Mouse (Mus musculus): ENCODE results near the gene Hes2. TPM values are rescaled to one million over a fixed set of nuclear protein-coding genes. Genes with fewer than 3 reads are reported as not detected.

Hes2 gene
- total RNA-seq (2014; fragmentation: Nextera tagmentation) (not detected in 2 replicates), total RNA-seq (2017) (not detected in 2 replicates)

- ATAC-seq (replicated peaks; ENCODE audit: poor library complexity, severe bottlenecking): peak; percentile 26
Measured at GRCm38 (mm10) chr4:152158585-152159284, at the start of gene Hes2. Gene Hes2 (plus strand): TSS chr4:152158867.

- no peak for ATAC-seq (replicated peaks; ENCODE audit: poor library complexity, severe bottlenecking)
Measured at GRCm38 (mm10) chr4:152109509-152109908, 49.2 kb upstream of the Hes2 start.

GRCm38 (mm10) chr4:152110689-152111088 is 48.0 kb upstream of the Hes2 start:
- no peak for ATAC-seq (replicated peaks; ENCODE audit: poor library complexity, severe bottlenecking)

GRCm38 (mm10) chr4:152112329-152112728 is 46.3 kb upstream of the Hes2 start:
- ATAC-seq (replicated peaks; ENCODE audit: poor library complexity, severe bottlenecking): no peak

- no peak for ATAC-seq (replicated peaks; ENCODE audit: poor library complexity, severe bottlenecking)
Measured at GRCm38 (mm10) chr4:152114080-152114479, 44.6 kb upstream of the Hes2 start.

- peak; percentile 44 for ATAC-seq (replicated peaks; ENCODE audit: poor library complexity, severe bottlenecking)
Measured at GRCm38 (mm10) chr4:152115921-152116612, 42.6 kb upstream of the Hes2 start, which contains the start of gene Tnfrsf25. Gene Tnfrsf25 (plus strand): TSS chr4:152115934.

GRCm38 (mm10) chr4:152117538-152117937 is 41.1 kb upstream of the Hes2 start:
- ATAC-seq (replicated peaks; ENCODE audit: poor library complexity, severe bottlenecking): no peak

- peak; percentile 26; the same call in 1 of the 2 replicates for ATAC-seq (replicated peaks; ENCODE audit: poor library complexity, severe bottlenecking)
Measured at GRCm38 (mm10) chr4:152119396-152120292, 39.0 kb upstream of the Hes2 start.

- no peak for ATAC-seq (replicated peaks; ENCODE audit: poor library complexity, severe bottlenecking)
Measured at GRCm38 (mm10) chr4:152120311-152121182, 38.1 kb upstream of the Hes2 start.

GRCm38 (mm10) chr4:152121183-152121505 is 37.5 kb upstream of the Hes2 start:
- ATAC-seq (replicated peaks; ENCODE audit: poor library complexity, severe bottlenecking): no peak

GRCm38 (mm10) chr4:152124361-152124961 is 34.2 kb upstream of the Hes2 start:
- ATAC-seq (replicated peaks; ENCODE audit: poor library complexity, severe bottlenecking): peak; percentile 51

- peak; percentile 7; the same call in 1 of the 2 replicates for ATAC-seq (replicated peaks; ENCODE audit: poor library complexity, severe bottlenecking)
Measured at GRCm38 (mm10) chr4:152125161-152126025, 33.3 kb upstream of the Hes2 start.

- ATAC-seq (replicated peaks; ENCODE audit: poor library complexity, severe bottlenecking): no peak
Measured at GRCm38 (mm10) chr4:152126026-152126920, 32.4 kb upstream of the Hes2 start.

GRCm38 (mm10) chr4:152127884-152128283 is 30.8 kb upstream of the Hes2 start:
- no peak for ATAC-seq (replicated peaks; ENCODE audit: poor library complexity, severe bottlenecking)

- no peak for ATAC-seq (replicated peaks; ENCODE audit: poor library complexity, severe bottlenecking)
Measured at GRCm38 (mm10) chr4:152128784-152129183, 29.9 kb upstream of the Hes2 start.

- ATAC-seq (replicated peaks; ENCODE audit: poor library complexity, severe bottlenecking): no peak
Measured at GRCm38 (mm10) chr4:152129395-152129930, 29.2 kb upstream of the Hes2 start.
